Mouse (Mus musculus): ENCODE measurements around the gene Ttc19. TPM values are rescaled to one million over a fixed set of nuclear protein-coding genes. Genes with fewer than 3 reads are reported as not detected.
A peak's percentile ranks its signal among the peaks of the same experiment; 100 is the strongest.
"Not testable (repeated sequence)": the region's sequence is repeated elsewhere in the genome, so short reads cannot be mapped to it uniquely, and the experiment has no call there.

Gene Ttc19
- total RNA-seq, 2 experiments from 2014 or later = 15.7 to 15.8 TPM

- peak; percentile 71 for ATAC-seq (replicated peaks; ENCODE audit: poor library complexity, severe bottlenecking)
Observed at GRCm38 (mm10) chr11:62278027-62278426, 3.2 kb upstream of the Ttc19 start.

- ATAC-seq (replicated peaks; ENCODE audit: poor library complexity, severe bottlenecking) = peak; percentile 17; the same call in 1 of the 2 replicates
Observed at GRCm38 (mm10) chr11:62281601-62281997, 326 bp downstream of the Ttc19 start.

GRCm38 (mm10) chr11:62284020-62284419, 2.7 kb downstream of the Ttc19 start:
- not testable (repeated sequence) for ATAC-seq (replicated peaks; ENCODE audit: poor library complexity, severe bottlenecking)

- ATAC-seq (replicated peaks; ENCODE audit: poor library complexity, severe bottlenecking) = peak; percentile 44
Observed at GRCm38 (mm10) chr11:62285020-62285419, 3.7 kb downstream of the Ttc19 start.

GRCm38 (mm10) chr11:62287700-62288099, 6.4 kb downstream of the Ttc19 start:
- ATAC-seq (replicated peaks; ENCODE audit: poor library complexity, severe bottlenecking) = no peak

GRCm38 (mm10) chr11:62294121-62294520, 12.8 kb downstream of the Ttc19 start:
- no peak for ATAC-seq (replicated peaks; ENCODE audit: poor library complexity, severe bottlenecking)

- no peak for ATAC-seq (replicated peaks; ENCODE audit: poor library complexity, severe bottlenecking)
Observed at GRCm38 (mm10) chr11:62298883-62299282, 17.6 kb downstream of the Ttc19 start.

- ATAC-seq (replicated peaks; ENCODE audit: poor library complexity, severe bottlenecking) = no peak
Observed at GRCm38 (mm10) chr11:62305866-62306265, 24.6 kb downstream of the Ttc19 start.

- no peak for ATAC-seq (replicated peaks; ENCODE audit: poor library complexity, severe bottlenecking)
Observed at GRCm38 (mm10) chr11:62309296-62309695, 28.0 kb downstream of the Ttc19 start.

- no peak for ATAC-seq (replicated peaks; ENCODE audit: poor library complexity, severe bottlenecking)
Observed at GRCm38 (mm10) chr11:62314984-62315383, 33.7 kb downstream of the Ttc19 start.

- no peak for ATAC-seq (replicated peaks; ENCODE audit: poor library complexity, severe bottlenecking)
Observed at GRCm38 (mm10) chr11:62317746-62318145, 36.5 kb downstream of the Ttc19 start.

GRCm38 (mm10) chr11:62320097-62320496, 38.8 kb downstream of the Ttc19 start:
- ATAC-seq (replicated peaks; ENCODE audit: poor library complexity, severe bottlenecking) = no peak

- ATAC-seq (replicated peaks; ENCODE audit: poor library complexity, severe bottlenecking) = no peak
Observed at GRCm38 (mm10) chr11:62323659-62324058, 42.4 kb downstream of the Ttc19 start.

GRCm38 (mm10) chr11:62331141-62331540, 49.9 kb downstream of the Ttc19 start:
- no peak for ATAC-seq (replicated peaks; ENCODE audit: poor library complexity, severe bottlenecking)

- no peak for ATAC-seq (replicated peaks; ENCODE audit: poor library complexity, severe bottlenecking)
Observed at GRCm38 (mm10) chr11:62332228-62332627, 51.0 kb downstream of the Ttc19 start.

GRCm38 (mm10) chr11:62343002-62343401, 61.7 kb downstream of the Ttc19 start:
- no peak for ATAC-seq (replicated peaks; ENCODE audit: poor library complexity, severe bottlenecking)

GRCm38 (mm10) chr11:62351948-62352347, 70.7 kb downstream of the Ttc19 start:
- no peak for ATAC-seq (replicated peaks; ENCODE audit: poor library complexity, severe bottlenecking)

- no peak for ATAC-seq (replicated peaks; ENCODE audit: poor library complexity, severe bottlenecking)
Observed at GRCm38 (mm10) chr11:62355216-62355615, 73.9 kb downstream of the Ttc19 start.

- ATAC-seq (replicated peaks; ENCODE audit: poor library complexity, severe bottlenecking) = no peak
Observed at GRCm38 (mm10) chr11:62366879-62367278, 85.6 kb downstream of the Ttc19 start.

GRCm38 (mm10) chr11:62369924-62370323, 88.7 kb downstream of the Ttc19 start:
- ATAC-seq (replicated peaks; ENCODE audit: poor library complexity, severe bottlenecking) = no peak

- ATAC-seq (replicated peaks; ENCODE audit: poor library complexity, severe bottlenecking) = no peak
Observed at GRCm38 (mm10) chr11:62371776-62372175, 90.5 kb downstream of the Ttc19 start.

- not testable (repeated sequence) for ATAC-seq (replicated peaks; ENCODE audit: poor library complexity, severe bottlenecking)
Observed at GRCm38 (mm10) chr11:62377202-62377851, 96.1 kb downstream of the Ttc19 start.

All from granulocyte monocyte progenitor cell, adult 5-6 weeks (primary cell).